Mouse (Mus musculus) MEL (cell line): ENCODE measurements at regions not wholly inside any gene's neighbourhood (a gene's known extent, or its start where the extent isn't known, plus 50 kb on each side); places are given as distances from the start of the nearest gene placed in this dataset.

Source experiments
- DNase-seq: peaks from one replicate; pipeline ENCODE4 v3.0.0; 2011; ENCODE audit warnings: low read depth, low spot score
- H3K27ac ChIP-seq: 2 replicates; pipeline ENCODE4 v1.5.1; 2012; ENCODE audit warnings: low read depth, mild to moderate bottlenecking, control low read depth, low read length, moderate library complexity; ENCODE audit not compliant: control insufficient read depth
- H3K27me3 ChIP-seq, 2 experiments: fragments of 150-350 bp in 1 of 2; sonication (generic) in 1 of 2; 2 replicates each; pipeline ENCODE4 v1.6.1; 2012; ENCODE audit warnings: low read length in 2 of 2, mild to moderate bottlenecking in 2 of 2, improper control_type of control experiment in 1 of 2, moderate library complexity in 1 of 2; ENCODE audit not compliant: insufficient read depth in 2 of 2, control insufficient read depth in 1 of 2
- H3K36me3 ChIP-seq, 2 experiments: 2 replicates each; pipeline ENCODE4 v1.6.1; 2012 to 2014; ENCODE audit warnings: low read length in 2 of 2, improper control_type of control experiment in 1 of 2, inconsistent platforms in 1 of 2, mild to moderate bottlenecking in 1 of 2; ENCODE audit not compliant: insufficient read depth in 2 of 2, control insufficient read depth in 1 of 2
- H3K4me1 ChIP-seq, 2 experiments: fragments of 150-350 bp in 1 of 2; sonication (generic) in 1 of 2; 2 replicates each; pipeline ENCODE4 v1.6.1; 2012; ENCODE audit warnings: low read length in 2 of 2, improper control_type of control experiment in 1 of 2, mild to moderate bottlenecking in 1 of 2; ENCODE audit not compliant: insufficient read depth in 2 of 2, control insufficient read depth in 1 of 2
- H3K4me3 ChIP-seq, 2 experiments: fragments of 150-350 bp in 1 of 2; sonication (generic) in 1 of 2; 2 replicates each; pipeline ENCODE4 v1.5.1; 2012; ENCODE audit warnings: low read depth in 2 of 2, low read length in 2 of 2, mild to moderate bottlenecking in 2 of 2, moderate library complexity in 2 of 2, control low read depth in 1 of 2, improper control_type of control experiment in 1 of 2; ENCODE audit not compliant: control insufficient read depth in 1 of 2, insufficient read depth in 1 of 2
- H3K79me2 ChIP-seq: 2 replicates; pipeline ENCODE4 v1.6.1; 2012; ENCODE audit warnings: mild to moderate bottlenecking, low read length, moderate library complexity; ENCODE audit not compliant: control insufficient read depth, poor library complexity, insufficient read depth
- H3K9ac ChIP-seq: 2 replicates; pipeline ENCODE4 v1.6.1; 2012; ENCODE audit warnings: low read depth, mild to moderate bottlenecking, control low read depth, low read length, moderate library complexity; ENCODE audit not compliant: control insufficient read depth, poor library complexity, severe bottlenecking
- H3K9me3 ChIP-seq: fragments of 150-350 bp; sonication (generic); replicated peaks from 2 replicates; pipeline ENCODE4 v1.6.1; 2012; ENCODE audit warnings: mild to moderate bottlenecking, low read length, improper control_type of control experiment, moderate library complexity; ENCODE audit not compliant: insufficient read depth
- BHLHE40 ChIP-seq: IDR thresholded peaks from 2 replicates; pipeline ENCODE4 v1.6.1; 2012; ENCODE audit warnings: low read depth, mild to moderate bottlenecking, inconsistent platforms, low read length, improper control_type of control experiment, borderline replicate concordance
- CHD1 ChIP-seq: IDR thresholded peaks from 2 replicates; pipeline ENCODE4 v1.6.1; 2012; ENCODE audit warnings: low read depth, mild to moderate bottlenecking, inconsistent platforms, low read length, improper control_type of control experiment
- CHD2 ChIP-seq: IDR thresholded peaks from 2 replicates; pipeline ENCODE4 v1.6.1; 2011; ENCODE audit warnings: low read length, improper control_type of control experiment
- CTCF ChIP-seq, 3 experiments: IDR thresholded peaks in 2 of 3; conservative IDR thresholded peaks in 1 of 3; 2 replicates each; pipeline ENCODE4 v1.5.1; 2011 to 2012; ENCODE audit warnings: low read length in 3 of 3, low read depth in 2 of 3, mild to moderate bottlenecking in 2 of 3, improper control_type of control experiment in 1 of 3, inconsistent platforms in 1 of 3, mixed read lengths in 1 of 3, moderate library complexity in 1 of 3; ENCODE audit not compliant: control insufficient read depth in 1 of 3, insufficient read depth in 1 of 3, poor library complexity in 1 of 3, severe bottlenecking in 1 of 3
- ELF1 ChIP-seq: IDR thresholded peaks from 2 replicates; pipeline ENCODE4 v1.6.1; 2014; ENCODE audit warnings: low read depth, mild to moderate bottlenecking, inconsistent platforms, low read length, improper control_type of control experiment, moderate library complexity
- ETS1 ChIP-seq: IDR thresholded peaks from 2 replicates; pipeline ENCODE4 v1.6.1; 2012; ENCODE audit warnings: low read depth, mild to moderate bottlenecking, inconsistent platforms, low read length, improper control_type of control experiment, moderate library complexity
- GABPA ChIP-seq: IDR thresholded peaks from 2 replicates; pipeline ENCODE4 v1.6.1; 2012; ENCODE audit warnings: low read depth, mild to moderate bottlenecking, inconsistent platforms, low read length, improper control_type of control experiment, moderate library complexity
- HCFC1 ChIP-seq: IDR thresholded peaks from 2 replicates; pipeline ENCODE4 v1.6.1; 2012; ENCODE audit warnings: low read depth, mild to moderate bottlenecking, inconsistent platforms, low read length, improper control_type of control experiment, moderate library complexity
- JUND ChIP-seq: IDR thresholded peaks from 2 replicates; pipeline ENCODE4 v1.6.1; 2011; ENCODE audit warnings: low read depth, mild to moderate bottlenecking, improper control_type of control experiment, low read length
- KAT2A ChIP-seq: conservative IDR thresholded peaks from 2 replicates; pipeline ENCODE4 v1.6.1; 2012; ENCODE audit warnings: low read depth, low read length, improper control_type of control experiment, inconsistent platforms
- MAFK ChIP-seq: IDR thresholded peaks from 2 replicates; pipeline ENCODE4 v1.6.1; 2011; ENCODE audit warnings: low read depth, mild to moderate bottlenecking, low read length, improper control_type of control experiment, borderline replicate concordance
- MAX ChIP-seq: IDR thresholded peaks from 2 replicates; pipeline ENCODE4 v1.6.1; 2011; ENCODE audit warnings: low read length, improper control_type of control experiment
- MEF2A ChIP-seq: IDR thresholded peaks from 2 replicates; pipeline ENCODE4 v1.6.1; 2014; ENCODE audit warnings: low read depth, mild to moderate bottlenecking, inconsistent platforms, low read length, improper control_type of control experiment; ENCODE audit not compliant: poor library complexity, insufficient replicate concordance, severe bottlenecking; ENCODE audit errors: extremely low read depth
- NELFE ChIP-seq: IDR thresholded peaks from 2 replicates; pipeline ENCODE4 v1.6.1; 2011; ENCODE audit warnings: low read depth, low read length, improper control_type of control experiment
- NRF1 ChIP-seq: IDR thresholded peaks from 2 replicates; pipeline ENCODE4 v1.6.1; 2014; ENCODE audit warnings: low read depth, mild to moderate bottlenecking, inconsistent platforms, low read length, improper control_type of control experiment, moderate library complexity; ENCODE audit not compliant: poor library complexity, insufficient read depth, severe bottlenecking
- POLR2AphosphoS5 ChIP-seq: IDR thresholded peaks from 2 replicates; pipeline ENCODE4 v1.6.1; 2012; ENCODE audit warnings: low read depth, borderline replicate concordance, mild to moderate bottlenecking, inconsistent platforms, low read length, moderate library complexity, mixed read lengths
- TAL1 ChIP-seq: IDR thresholded peaks from 2 replicates; pipeline ENCODE4 v1.6.1; 2012; ENCODE audit warnings: mild to moderate bottlenecking, inconsistent platforms, low read length, moderate library complexity, mixed read lengths
- TBP ChIP-seq: IDR thresholded peaks from 2 replicates; pipeline ENCODE4 v1.8.0; 2011; ENCODE audit warnings: low read depth, low read length, improper control_type of control experiment
- TCF12 ChIP-seq: IDR thresholded peaks from 2 replicates; pipeline ENCODE4 v1.6.1; 2014; ENCODE audit warnings: low read depth, mild to moderate bottlenecking, inconsistent platforms, low read length, improper control_type of control experiment, moderate library complexity
- USF2 ChIP-seq, 2 experiments: IDR thresholded peaks; 2 replicates each; pipeline ENCODE4 v1.6.1; 2011 to 2012; ENCODE audit warnings: improper control_type of control experiment in 2 of 2, low read length in 2 of 2, borderline replicate concordance in 1 of 2, inconsistent platforms in 1 of 2, low read depth in 1 of 2, mild to moderate bottlenecking in 1 of 2; ENCODE audit not compliant: insufficient read depth in 1 of 2
- ZC3H11A ChIP-seq: IDR thresholded peaks from 2 replicates; pipeline ENCODE4 v1.6.1; 2012; ENCODE audit warnings: low read depth, mild to moderate bottlenecking, inconsistent platforms, low read length, improper control_type of control experiment
- ZKSCAN1 ChIP-seq: IDR thresholded peaks from 2 replicates; pipeline ENCODE4 v1.6.1; 2012; ENCODE audit warnings: low read depth, mild to moderate bottlenecking, inconsistent platforms, low read length, improper control_type of control experiment, moderate library complexity

GRCm38 (mm10) chr10:111097245-111097644 is 67.3 kb upstream of the Osbpl8 start:
- H3K4me1 ChIP-seq = no peaks in the 10 kb centered on the region; a peak in 2 of 4 replicates
- H3K36me3 ChIP-seq = peaks cover 0 to 3% of the 10 kb centered on the region in 2 experiments; a peak in 2 of 4 replicates
- no peaks in the 10 kb centered on the region for H3K79me2 ChIP-seq
- DNase-seq = no peak
- no peak overlapping the region for H3K4me3 ChIP-seq
- H3K9me3 ChIP-seq = no peaks in the 10 kb centered on the region
- no peaks in the 10 kb centered on the region for H3K27me3 ChIP-seq
- no peak overlapping the region for H3K9ac ChIP-seq
- no peak for TF ChIP-seq NELFE
- no peak for TF ChIP-seq ZC3H11A
- TF ChIP-seq USF2 (IDR thresholded peaks at IDR 0.05; ENCODE audit: borderline replicate concordance in 1 of 2, insufficient read depth in 1 of 2, low read depth in 1 of 2, low read length in 2 of 2) = no peak
- TF ChIP-seq HCFC1 = no peak
- no peak for TF ChIP-seq ELF1
- TF ChIP-seq TAL1 = no peak
- no peak for TF ChIP-seq MEF2A
- TF ChIP-seq POLR2AphosphoS5 = no peak
- TF ChIP-seq ETS1 = no peak
- TF ChIP-seq JUND = no peak
- no peak overlapping the region for H3K27ac ChIP-seq

- Histone ChIP-seq H3K9me3 (no peaks in the 10 kb centered on the region), H3K27me3 (no peaks in the 10 kb centered on the region), H3K9ac (no peak overlapping the region), H3K4me1 (no peaks in the 10 kb centered on the region; a peak in 1 of 4 replicates), H3K4me3 (no peak overlapping the region), H3K79me2 (no peaks in the 10 kb centered on the region), H3K27ac (no peak overlapping the region), H3K36me3 (no peaks in the 10 kb centered on the region; a peak in 1 of 4 replicates)
- DNase-seq = no peak
- no peak for TF ChIP-seq NELFE
These were observed 67.7 kb upstream of the Osbpl8 start for GRCm38 (mm10) chr10:111096811-111097210.

DNA sequence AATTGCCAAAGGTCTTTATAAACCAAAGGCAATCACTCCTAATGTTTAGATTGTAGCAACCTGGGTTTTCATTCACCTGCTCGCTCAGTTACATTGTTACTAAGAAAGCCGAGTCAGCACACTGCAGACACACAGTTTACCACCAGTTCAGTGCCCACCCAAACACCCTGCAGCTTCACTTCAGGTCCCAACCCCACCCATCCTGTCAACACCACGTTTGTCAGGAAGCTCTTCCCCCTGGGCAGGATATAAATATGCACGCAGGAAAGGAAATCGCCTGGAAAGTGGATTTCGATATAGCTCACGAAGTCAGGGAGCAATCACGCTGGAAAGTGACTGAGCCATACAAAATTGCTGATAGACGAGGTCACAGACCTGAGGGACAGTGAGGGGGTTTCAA is 70.1 kb upstream of the Osbpl8 start:
- no peaks in the 10 kb centered on the region for H3K27me3 ChIP-seq
- DNase-seq = no peak
- H3K9ac ChIP-seq = no peak overlapping the region
- H3K9me3 ChIP-seq = no peaks in the 10 kb centered on the region
- H3K36me3 ChIP-seq = no peaks in the 10 kb centered on the region; a peak in 1 of 4 replicates
- no peak overlapping the region for H3K4me3 ChIP-seq
- H3K4me1 ChIP-seq = no peaks in the 10 kb centered on the region
- TF ChIP-seq NRF1 (no peak), NELFE (no peak), BHLHE40 (no peak), MAFK (no peak), TBP (no peak), CHD1 (no peak), ZKSCAN1 (no peak), MAX (no peak), GABPA (no peak), KAT2A (no peak), CHD2 (no peak), TCF12 (no peak), CTCF (IDR thresholded peaks at IDR 0.05 in 2 of 3, conservative IDR thresholded peaks at IDR 0.05 in 1 of 3; ENCODE audit: control insufficient read depth in 1 of 3, insufficient read depth in 1 of 3, low read depth in 2 of 3, low read length in 3 of 3, poor library complexity in 1 of 3, severe bottlenecking in 1 of 3) (no peak), POLR2AphosphoS5 (no peak)
- no peak overlapping the region for H3K27ac ChIP-seq
- no peaks in the 10 kb centered on the region for H3K79me2 ChIP-seq
